Mouse (Mus musculus): Measurements from ENCODE around the gene Stra6l.

Stra6l gene

GRCm38 (mm10) chr4:45917091-45917490 lies 68.6 kb downstream of the Stra6l start:
- DNase-seq (ENCODE audit: low spot score in 2 of 2) = no peak

- no peak for DNase-seq (ENCODE audit: low spot score in 2 of 2)
Observed at GRCm38 (mm10) chr4:45921663-45922435, 73.4 kb downstream of the Stra6l start.

DNA sequence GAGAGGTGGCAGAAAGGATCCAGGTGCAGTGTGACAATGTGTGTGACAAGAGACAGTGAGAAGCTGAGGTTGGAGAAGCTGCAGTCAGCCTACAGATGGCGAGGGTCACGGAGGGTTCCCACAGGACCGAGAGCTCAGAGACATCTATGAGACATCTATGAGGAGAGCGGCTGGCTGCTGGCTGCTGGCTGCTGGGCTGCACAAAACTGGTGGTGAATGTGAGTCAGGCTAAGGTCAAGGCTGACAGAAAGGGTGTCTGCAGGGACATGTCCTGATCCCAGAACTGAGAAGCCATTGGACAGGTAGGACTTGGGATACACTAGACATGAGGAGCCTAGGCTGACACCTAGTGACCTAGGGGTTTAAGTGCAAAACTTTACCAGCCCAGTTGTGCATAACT lies 75.5 kb downstream of the Stra6l start:
- DNase-seq (ENCODE audit: low spot score in 2 of 2) = no peak

DNA sequence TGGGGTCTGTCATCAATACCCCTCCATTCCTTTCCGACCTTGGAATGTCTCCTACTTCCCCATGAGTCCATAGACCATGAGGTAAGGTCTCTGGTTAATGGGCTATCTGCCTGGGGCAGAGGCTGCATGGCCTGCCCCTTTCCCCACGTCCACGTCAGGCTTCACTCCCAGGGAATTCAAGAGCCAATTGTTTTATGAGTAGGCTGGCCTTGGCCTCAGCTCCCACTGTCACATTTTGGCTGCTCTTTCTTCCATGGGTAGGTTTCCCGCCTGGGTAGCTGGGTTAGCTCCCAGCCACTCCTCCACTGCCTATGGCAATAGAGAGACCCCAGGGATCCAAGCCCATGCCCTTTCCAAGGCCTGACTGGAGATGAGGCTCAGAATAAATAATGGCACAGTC lies 80.1 kb downstream of the Stra6l start:
- no peak for DNase-seq (ENCODE audit: low spot score in 2 of 2)

All from right cerebral cortex, postnatal 36 days (tissue).